Mouse (Mus musculus) CH12.LX (cell line): ENCODE measurements around the gene Rab3a. TPM values are rescaled to one million over a fixed set of nuclear protein-coding genes. Genes with fewer than 3 reads are reported as not detected.

Source experiments
- DNase-seq: peaks from one replicate; pipeline ENCODE4 v3.0.0-alpha.2; 2013; ENCODE audit errors: extremely low read depth
- H3K27ac ChIP-seq: 2 replicates; pipeline ENCODE4 v1.5.1; 2012; ENCODE audit warnings: low read depth, mild to moderate bottlenecking, control low read depth, moderate library complexity; ENCODE audit not compliant: insufficient read depth
- H3K27me3 ChIP-seq: replicated peaks from 2 replicates; pipeline ENCODE3; 2012; ENCODE audit warnings: inconsistent platforms
- H3K36me3 ChIP-seq, 2 experiments: replicated peaks in 1 of 2; 2 replicates each; pipeline versions ENCODE3 to v1.6.1; 2012; ENCODE audit warnings: inconsistent platforms in 1 of 2, low read length in 1 of 2, mild to moderate bottlenecking in 1 of 2, mixed read lengths in 1 of 2, moderate library complexity in 1 of 2; ENCODE audit not compliant: control insufficient read depth in 1 of 2, insufficient read depth in 1 of 2
- H3K4me1 ChIP-seq, 2 experiments: 2 replicates each; pipeline ENCODE4 v1.6.1; 2012; ENCODE audit warnings: inconsistent platforms in 1 of 2, moderate library complexity in 1 of 2; ENCODE audit not compliant: insufficient read depth in 2 of 2, control insufficient read depth in 1 of 2
- H3K4me2 ChIP-seq: 2 replicates; pipeline ENCODE4 v1.6.1; 2012; ENCODE audit warnings: low read depth, mild to moderate bottlenecking, control low read depth; ENCODE audit not compliant: poor library complexity, insufficient read depth, severe bottlenecking
- H3K4me3 ChIP-seq, 3 experiments: fragments of 150-350 bp in 1 of 3; sonication (generic) in 1 of 3; replicated peaks in 1 of 3; 2 replicates each; pipeline versions ENCODE3 to v1.5.1; 2011 to 2012; ENCODE audit warnings: low read depth in 2 of 3, low read length in 2 of 3, mild to moderate bottlenecking in 2 of 3, moderate library complexity in 2 of 3, control low read depth in 1 of 3, improper control_type of control experiment in 1 of 3, inconsistent platforms in 1 of 3, mixed read lengths in 1 of 3; ENCODE audit not compliant: poor library complexity in 1 of 3
- H3K79me2 ChIP-seq: replicated peaks from 2 replicates; pipeline ENCODE4 v1.6.1; 2012; ENCODE audit warnings: mild to moderate bottlenecking, moderate library complexity; ENCODE audit not compliant: control insufficient read depth, poor library complexity, insufficient read depth, severe bottlenecking; ENCODE audit errors: extremely low read depth
- H3K9ac ChIP-seq: 2 replicates; pipeline ENCODE4 v1.6.1; 2012; ENCODE audit warnings: low read depth, mild to moderate bottlenecking, control low read depth, moderate library complexity; ENCODE audit not compliant: insufficient read depth
- H3K9me3 ChIP-seq: replicated peaks from 2 replicates; pipeline ENCODE3; 2012; ENCODE audit warnings: low read length, inconsistent platforms, mixed read lengths
- BHLHE40 ChIP-seq: IDR thresholded peaks from 2 replicates; pipeline ENCODE4 v1.6.1; 2011; ENCODE audit warnings: mild to moderate bottlenecking, low read depth, low read length, improper control_type of control experiment
- CHD1 ChIP-seq: IDR thresholded peaks from 2 replicates; pipeline ENCODE4 v1.6.1; 2012; ENCODE audit warnings: low read depth, low read length, improper control_type of control experiment, inconsistent platforms
- CHD2 ChIP-seq: IDR thresholded peaks from 2 replicates; pipeline ENCODE4 v1.6.1; 2011; ENCODE audit warnings: low read length, improper control_type of control experiment
- CTCF ChIP-seq, 2 experiments: IDR thresholded peaks in 1 of 2; conservative IDR thresholded peaks in 1 of 2; 2 replicates each; pipeline ENCODE4 v1.5.1; 2011 to 2012; ENCODE audit warnings: low read depth in 2 of 2, low read length in 2 of 2, improper control_type of control experiment in 1 of 2, inconsistent platforms in 1 of 2, mild to moderate bottlenecking in 1 of 2, moderate library complexity in 1 of 2
- E2F4 ChIP-seq: IDR thresholded peaks from 2 replicates; pipeline ENCODE4 v1.6.1; 2011; ENCODE audit warnings: low read depth, low read length, improper control_type of control experiment; ENCODE audit not compliant: insufficient replicate concordance
- ELF1 ChIP-seq: IDR thresholded peaks from 2 replicates; pipeline ENCODE4 v1.6.1; 2014; ENCODE audit warnings: low read depth, mild to moderate bottlenecking, inconsistent platforms, low read length, improper control_type of control experiment
- EP300 ChIP-seq: IDR thresholded peaks from 2 replicates; pipeline ENCODE4 v1.6.1; 2011; ENCODE audit warnings: low read length, improper control_type of control experiment
- ETS1 ChIP-seq: conservative IDR thresholded peaks from 2 replicates; pipeline ENCODE4 v1.6.1; 2012; ENCODE audit warnings: low read depth, mild to moderate bottlenecking, inconsistent platforms, low read length, improper control_type of control experiment, moderate library complexity
- GABPA ChIP-seq: IDR thresholded peaks from 2 replicates; pipeline ENCODE4 v1.6.1; 2012; ENCODE audit warnings: low read depth, low read length, improper control_type of control experiment, inconsistent platforms; ENCODE audit not compliant: insufficient replicate concordance
- HCFC1 ChIP-seq: IDR thresholded peaks from 2 replicates; pipeline ENCODE4 v1.6.1; 2012; ENCODE audit warnings: low read depth, mild to moderate bottlenecking, inconsistent platforms, low read length, improper control_type of control experiment
- IRF4 ChIP-seq: IDR thresholded peaks from 2 replicates; pipeline ENCODE4 v1.6.1; 2014; ENCODE audit warnings: low read depth, mild to moderate bottlenecking, inconsistent platforms, low read length, improper control_type of control experiment
- JUN ChIP-seq: IDR thresholded peaks from 2 replicates; pipeline ENCODE4 v1.6.1; 2011; ENCODE audit warnings: low read depth, mild to moderate bottlenecking, low read length, improper control_type of control experiment, moderate library complexity; ENCODE audit not compliant: insufficient read depth
- JUND ChIP-seq: conservative IDR thresholded peaks from 2 replicates; pipeline ENCODE4 v1.6.1; 2011; ENCODE audit warnings: low read depth, low read length, improper control_type of control experiment
- KAT2A ChIP-seq: IDR thresholded peaks from 2 replicates; pipeline ENCODE4 v1.6.1; 2012; ENCODE audit warnings: low read length, improper control_type of control experiment, inconsistent platforms; ENCODE audit not compliant: insufficient replicate concordance
- MAFK ChIP-seq: IDR thresholded peaks from 2 replicates; pipeline ENCODE4 v1.6.1; 2011; ENCODE audit warnings: low read length, improper control_type of control experiment; ENCODE audit not compliant: insufficient replicate concordance
- MAX ChIP-seq: IDR thresholded peaks from 2 replicates; pipeline ENCODE4 v1.6.1; 2011; ENCODE audit warnings: low read length, improper control_type of control experiment
- MAZ ChIP-seq: IDR thresholded peaks from 2 replicates; pipeline ENCODE4 v1.6.1; 2012; ENCODE audit warnings: low read depth, mild to moderate bottlenecking, inconsistent platforms, low read length, improper control_type of control experiment, moderate library complexity
- MEF2A ChIP-seq: IDR thresholded peaks from 2 replicates; pipeline ENCODE4 v1.6.1; 2014; ENCODE audit warnings: low read depth, mild to moderate bottlenecking, inconsistent platforms, low read length, improper control_type of control experiment, borderline replicate concordance
- MXI1 ChIP-seq: IDR thresholded peaks from 2 replicates; pipeline ENCODE4 v1.6.1; 2011; ENCODE audit warnings: mild to moderate bottlenecking, low read depth, low read length, improper control_type of control experiment
- MYC ChIP-seq: IDR thresholded peaks from 2 replicates; pipeline ENCODE4 v1.6.1; 2011; ENCODE audit warnings: low read depth, mild to moderate bottlenecking, improper control_type of control experiment, low read length
- NELFE ChIP-seq: IDR thresholded peaks from 2 replicates; pipeline ENCODE4 v1.6.1; 2011; ENCODE audit warnings: low read depth, low read length, improper control_type of control experiment
- NRF1 ChIP-seq: IDR thresholded peaks from 2 replicates; pipeline ENCODE4 v1.6.1; 2014; ENCODE audit warnings: low read depth, mild to moderate bottlenecking, inconsistent platforms, low read length, improper control_type of control experiment, moderate library complexity
- PAX5 ChIP-seq: IDR thresholded peaks from 2 replicates; pipeline ENCODE4 v1.6.1; 2012; ENCODE audit warnings: low read length, inconsistent platforms, mixed read lengths
- POLR2A ChIP-seq: IDR thresholded peaks from 2 replicates; pipeline ENCODE4 v1.6.1; 2011; ENCODE audit warnings: low read depth, mild to moderate bottlenecking, improper control_type of control experiment, low read length
- POLR2AphosphoS2 ChIP-seq: IDR thresholded peaks from 2 replicates; pipeline ENCODE4 v1.6.1; 2011; ENCODE audit warnings: low read depth, low read length, improper control_type of control experiment
- RAD21 ChIP-seq: IDR thresholded peaks from 2 replicates; pipeline ENCODE4 v1.6.1; 2011; ENCODE audit warnings: low read depth, mild to moderate bottlenecking, low read length, improper control_type of control experiment, moderate library complexity
- RCOR1 ChIP-seq: conservative IDR thresholded peaks from 2 replicates; pipeline ENCODE4 v1.6.1; 2012; ENCODE audit warnings: low read depth, mild to moderate bottlenecking, inconsistent platforms, low read length, improper control_type of control experiment
- SIN3A ChIP-seq: IDR thresholded peaks from 2 replicates; pipeline ENCODE4 v1.6.1; 2012; ENCODE audit warnings: low read length, improper control_type of control experiment, inconsistent platforms
- SMC3 ChIP-seq: IDR thresholded peaks from 2 replicates; pipeline ENCODE4 v1.6.1; 2011; ENCODE audit warnings: low read depth, low read length, improper control_type of control experiment
- TBP ChIP-seq: conservative IDR thresholded peaks from 2 replicates; pipeline ENCODE4 v1.6.1; 2011; ENCODE audit warnings: low read depth, low read length, improper control_type of control experiment
- TCF12 ChIP-seq: IDR thresholded peaks from 2 replicates; pipeline ENCODE4 v1.6.1; 2014; ENCODE audit warnings: low read depth, mild to moderate bottlenecking, inconsistent platforms, low read length, improper control_type of control experiment
- UBTF ChIP-seq: IDR thresholded peaks from 2 replicates; pipeline ENCODE4 v1.6.1; 2012; ENCODE audit warnings: low read depth, mild to moderate bottlenecking, inconsistent platforms, low read length, improper control_type of control experiment, moderate library complexity
- USF1 ChIP-seq: IDR thresholded peaks from 2 replicates; pipeline ENCODE4 v1.6.1; 2014; ENCODE audit warnings: low read depth, mild to moderate bottlenecking, inconsistent platforms, low read length, improper control_type of control experiment
- USF2 ChIP-seq: conservative IDR thresholded peaks from 2 replicates; pipeline ENCODE4 v1.6.1; 2011; ENCODE audit warnings: low read depth, low read length, improper control_type of control experiment
- ZC3H11A ChIP-seq: IDR thresholded peaks from 2 replicates; pipeline ENCODE4 v1.6.1; 2012; ENCODE audit warnings: low read depth, mild to moderate bottlenecking, inconsistent platforms, low read length, improper control_type of control experiment
- ZKSCAN1 ChIP-seq: IDR thresholded peaks from 2 replicates; pipeline ENCODE4 v1.6.1; 2012; ENCODE audit warnings: low read depth, inconsistent platforms, low read length, improper control_type of control experiment, borderline replicate concordance
- ZMIZ1 ChIP-seq: IDR thresholded peaks from 2 replicates; pipeline ENCODE4 v1.6.1; 2012; ENCODE audit warnings: low read depth, mild to moderate bottlenecking, inconsistent platforms, low read length, improper control_type of control experiment
- ZNF384 ChIP-seq: IDR thresholded peaks from 2 replicates; pipeline ENCODE4 v1.6.1; 2012; ENCODE audit warnings: low read depth, low read length, improper control_type of control experiment, inconsistent platforms
- dilution Hi-C: fragments of 300-500 bp; cut with MboI; formaldehyde crosslinking; loops from 2 replicates; pipeline ENCODE4 v1.14.3; 2020; ENCODE audit warnings: low sequenced_read_pairs; ENCODE audit not compliant: extremely low pct_unique_long_range_greater_than_20kb, extremely low pct_ligation_motif_present
- in situ Hi-C: fragments of 300-500 bp; cut with MboI; formaldehyde crosslinking; loops from 3 replicates; pipeline ENCODE4 v1.14.3; 2019; ENCODE audit warnings: low sequenced_read_pairs, low pct_ligation_motif_present, low pct_unique_long_range_greater_than_20kb, mixed read lengths
- polyA plus RNA-seq: library from polyadenylated mRNA; unstranded; fragments of >175 nt; gene quantifications from 2 replicates; pipeline ENCODE4 v1.2.1, GENCODE M21; 2012; ENCODE audit warnings: low read depth; ENCODE audit not compliant: insufficient read length
- total RNA-seq, 2 experiments: library from RNA; depleted of rRNA; stranded (reverse); fragments of 300-350 nt in 1 of 2; fragments of >200 nt in 1 of 2; gene quantifications; 2 replicates each; pipeline ENCODE4 v1.2.3; 2012 to 2014

Rab3a gene
- total and polyA plus RNA-seq, 3 experiments, result 0.87 to 1.9 (median 0.99) TPM

DNA sequence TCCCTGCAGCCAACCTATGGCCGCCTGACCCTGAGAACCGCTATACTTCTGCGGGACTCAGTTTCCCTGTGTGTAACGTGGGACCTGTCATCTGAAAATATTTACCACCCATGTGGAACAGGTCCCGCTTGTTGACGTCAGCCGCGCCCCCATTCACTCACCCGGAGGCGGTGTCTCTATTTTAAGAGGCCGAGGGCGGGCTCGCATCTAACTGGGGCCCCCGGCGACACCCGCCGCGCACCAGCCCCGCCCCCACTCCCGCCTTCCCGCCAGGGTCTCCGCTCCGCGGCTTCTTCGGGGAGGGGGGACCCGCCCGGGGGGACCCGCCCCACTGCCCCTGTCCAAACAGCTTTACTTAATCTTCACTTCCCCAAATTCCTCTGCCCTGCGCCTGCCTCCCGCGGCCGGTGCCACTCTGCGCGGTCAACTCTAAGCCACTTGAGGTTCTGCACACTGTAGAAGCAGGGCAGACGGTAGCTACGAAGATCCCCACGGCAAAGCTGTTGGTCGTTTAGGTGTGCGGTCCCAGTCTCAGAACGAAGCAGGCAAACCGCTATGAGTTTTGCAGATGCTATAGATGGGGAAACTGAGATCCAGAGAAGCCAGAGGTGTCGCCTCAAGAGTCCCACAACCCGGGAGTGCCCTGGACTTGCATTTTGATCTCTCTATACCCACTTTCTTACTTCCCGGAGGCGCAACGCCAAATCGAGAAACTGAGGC, 49.4 kb downstream of the Rab3a start:
- H3K27ac ChIP-seq, result peak overlapping the region; percentile 48; the same call in 1 of the 2 replicates
- TF ChIP-seq KAT2A, result no peak
- TF ChIP-seq POLR2AphosphoS2, result no peak
- no peak for TF ChIP-seq MYC
- no peak for TF ChIP-seq POLR2A
- no peak for TF ChIP-seq RCOR1
- TF ChIP-seq CHD2, result peak; percentile 42; the same call in 1 of the 2 replicates
- no peak for TF ChIP-seq RAD21
- no peak; the same call in 1 of the 2 replicates for TF ChIP-seq UBTF
- TF ChIP-seq NRF1, result 0 out of 2 replicates have a peak, but pooled peaks have one; percentile 22
- TF ChIP-seq E2F4, result no peak
- TF ChIP-seq ZMIZ1, result no peak
- TF ChIP-seq BHLHE40, result no peak
- TF ChIP-seq MAX, result no peak
- TF ChIP-seq ZNF384, result no peak
- TF ChIP-seq NELFE, result no peak
- TF ChIP-seq SIN3A, result peak; percentile 48; the same call in 1 of the 2 replicates
- TF ChIP-seq USF1, result no peak
- no peak for TF ChIP-seq PAX5
- TF ChIP-seq ZKSCAN1, result no peak
- no peak for TF ChIP-seq HCFC1
- TF ChIP-seq CTCF (conservative IDR thresholded peaks at IDR 0.05 in 1 of 2, IDR thresholded peaks at IDR 0.05 in 1 of 2; ENCODE audit: low read depth in 2 of 2, low read length in 2 of 2), result no peak
- no peak for TF ChIP-seq EP300
- no peak for TF ChIP-seq JUND
- no peak for TF ChIP-seq GABPA
- TF ChIP-seq IRF4, result no peak
- peak; percentile 25; the same call in 1 of the 2 replicates for TF ChIP-seq MXI1
- TF ChIP-seq TCF12, result 0 out of 2 replicates have a peak, but pooled peaks have one; percentile 23
- TF ChIP-seq USF2, result no peak
- TF ChIP-seq ELF1, result no peak
- no peak for TF ChIP-seq MAZ
- TF ChIP-seq JUN, result no peak
- no peak for TF ChIP-seq ETS1
- TF ChIP-seq MEF2A, result no peak
- no peak for TF ChIP-seq ZC3H11A
- TF ChIP-seq TBP, result no peak
- TF ChIP-seq MAFK, result no peak
- no peak for TF ChIP-seq SMC3
- TF ChIP-seq CHD1, result no peak
- DNase-seq, result peak; percentile 26
- H3K27me3 ChIP-seq, result peaks cover 6% of the 10 kb centered on the region
- H3K79me2 ChIP-seq, result peaks cover 5% of the 10 kb centered on the region; the same call in 1 of the 2 replicates
- H3K4me2 ChIP-seq, result peak overlapping the region; percentile 93
- H3K36me3 ChIP-seq, result peaks cover 0 to 1% of the 10 kb centered on the region in 2 experiments
- peak overlapping the region; percentile 38; the same call in 1 of the 2 replicates for H3K9ac ChIP-seq
- H3K4me3 ChIP-seq, result peak overlapping the region; percentile 58 to 86 (median 68)
- in situ Hi-C loops, result loop anchor here (5.0 kb wide), 1 partner anchor 37 kb away; no protein-coding TSS in a partner anchor
- peaks cover 20 to 49% of the 10 kb centered on the region in 2 experiments for H3K4me1 ChIP-seq
- no peaks in the 10 kb centered on the region for H3K9me3 ChIP-seq
- dilution Hi-C loops, result no loop called here
